Mouse (Mus musculus) urinary bladder, adult 2 months (tissue): ENCODE data around the gene Kif5a. TPM values are rescaled to one million over a fixed set of nuclear protein-coding genes. Genes with fewer than 3 reads are reported as not detected.

Experiments used
- DNase-seq: peaks from one replicate; pipeline ENCODE4 v3.0.0; 2022; ENCODE audit warnings: low spot score
- polyA plus RNA-seq: library from polyadenylated mRNA; depleted of rRNA; stranded (reverse); fragments of >200 nt; gene quantifications from 2 replicates; pipeline ENCODE4 v1.2.3, GENCODE M21; 2012

Kif5a gene
- polyA plus RNA-seq, 1 experiment: 5.9 TPM

DNA sequence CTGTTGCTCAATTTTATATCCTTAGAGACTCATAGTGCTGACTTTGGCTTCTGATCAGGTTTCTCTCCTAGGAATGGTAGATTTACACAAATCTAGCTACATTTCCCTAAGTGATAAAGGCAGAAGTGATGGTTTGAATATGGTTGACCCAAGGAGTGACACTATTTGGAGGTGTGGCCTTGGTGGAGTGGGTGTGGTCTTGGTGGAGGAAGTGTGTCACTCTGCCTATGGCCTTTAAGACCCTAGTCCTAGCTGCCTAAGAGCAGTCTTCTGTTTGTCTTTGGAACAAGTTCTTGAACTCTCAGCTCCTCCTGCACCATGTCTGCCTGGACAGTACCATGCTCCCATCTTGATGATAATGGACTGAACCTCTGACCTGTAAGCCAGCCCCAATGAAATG is 46.0 kb downstream of the Kif5a start:
- DNase-seq: no peak

DNA sequence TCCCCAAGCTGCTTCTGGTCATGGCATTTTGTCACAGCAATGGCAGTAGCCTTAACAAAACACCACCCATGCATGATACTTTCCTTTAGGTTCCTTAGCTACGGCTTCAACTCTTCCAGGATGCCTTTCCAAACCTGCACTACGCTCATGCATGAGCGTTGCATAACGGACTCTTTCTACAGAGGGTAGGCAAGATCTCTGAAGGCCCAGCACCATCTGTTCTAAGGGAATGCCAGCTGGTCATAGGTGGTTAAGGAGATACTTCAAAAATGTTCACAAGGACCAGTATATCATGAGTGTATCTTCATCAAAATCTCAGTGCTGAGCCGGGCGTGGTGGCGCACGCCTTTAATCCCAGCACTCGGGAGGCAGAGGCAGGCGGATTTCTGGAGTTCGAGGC is 46.7 kb downstream of the Kif5a start:
- DNase-seq: no peak

GRCm38 (mm10) chr10:127214422-127214803 is 48.7 kb downstream of the Kif5a start:
- no peak for DNase-seq

GRCm38 (mm10) chr10:127213704-127214421 is 49.3 kb downstream of the Kif5a start:
- no peak for DNase-seq

DNA sequence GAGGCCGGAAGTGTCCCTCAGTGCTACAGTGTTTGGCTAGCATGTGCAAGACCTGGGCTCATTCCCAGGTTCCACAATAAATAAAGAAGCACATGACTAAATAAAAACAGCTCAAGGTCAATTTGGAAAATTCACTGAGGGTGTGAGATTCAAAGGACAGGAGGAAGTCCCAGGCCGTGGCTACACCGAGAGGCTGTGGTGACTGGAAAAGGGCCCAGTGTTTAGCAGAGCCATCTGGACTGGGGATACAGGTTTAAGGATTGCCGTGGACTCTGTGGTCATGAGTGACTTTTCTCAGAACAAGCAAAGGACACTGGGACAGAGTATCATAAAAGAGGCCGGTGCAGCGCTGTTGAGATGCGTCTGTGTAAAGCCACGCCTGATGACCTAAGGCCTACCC is 49.9 kb downstream of the Kif5a start:
- no peak for DNase-seq

- peak; percentile 89 for DNase-seq
These were observed 51.7 kb downstream of the Kif5a start, which contains the start of gene Pip4k2c for GRCm38 (mm10) chr10:127211414-127211854. TSS of gene Pip4k2c (minus strand) at chr10:127211585.

- no peak for DNase-seq
These were observed 52.2 kb downstream of the Kif5a start for GRCm38 (mm10) chr10:127210961-127211405.

DNA sequence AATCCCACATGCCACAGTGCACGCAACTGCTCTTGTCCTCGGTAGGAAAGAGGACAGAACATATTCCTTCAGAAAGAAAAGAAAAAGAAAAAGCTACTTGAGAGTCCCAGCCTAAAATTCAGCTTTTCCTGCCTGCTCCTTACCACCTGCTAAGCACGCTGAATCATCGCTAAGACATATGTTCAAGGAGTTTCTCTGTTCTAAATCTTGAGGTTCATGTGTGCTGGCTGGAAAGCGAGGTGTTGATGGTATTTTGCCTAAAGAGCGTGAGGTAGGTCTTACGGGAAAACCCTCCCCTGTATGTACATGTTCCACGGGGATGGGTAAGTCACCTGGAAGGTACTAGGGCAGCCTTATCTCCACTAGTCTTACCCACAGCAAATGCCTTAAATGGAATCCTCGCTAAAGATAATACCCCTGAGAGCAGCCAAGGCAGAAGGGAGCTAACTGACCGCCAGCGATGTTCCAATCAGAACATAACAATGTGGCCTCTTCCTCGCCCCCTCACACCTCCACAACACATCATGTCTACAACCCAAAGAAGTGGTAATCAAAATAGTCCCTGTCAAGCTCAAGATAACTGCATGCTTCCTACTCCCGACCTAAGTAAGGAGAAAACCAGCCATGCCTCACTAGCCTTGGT is 53.1 kb downstream of the Kif5a start:
- no peak for DNase-seq

GRCm38 (mm10) chr10:127208921-127209320 is 54.2 kb downstream of the Kif5a start:
- DNase-seq: no peak

- no peak for DNase-seq
These were observed 57.8 kb downstream of the Kif5a start for GRCm38 (mm10) chr10:127205373-127205772.

GRCm38 (mm10) chr10:127204589-127204988 is 58.6 kb downstream of the Kif5a start:
- no peak for DNase-seq

GRCm38 (mm10) chr10:127203106-127203505 is 60.0 kb downstream of the Kif5a start:
- DNase-seq: no peak

- DNase-seq: no peak
These were observed 62.9 kb downstream of the Kif5a start for GRCm38 (mm10) chr10:127200279-127200678.

DNA sequence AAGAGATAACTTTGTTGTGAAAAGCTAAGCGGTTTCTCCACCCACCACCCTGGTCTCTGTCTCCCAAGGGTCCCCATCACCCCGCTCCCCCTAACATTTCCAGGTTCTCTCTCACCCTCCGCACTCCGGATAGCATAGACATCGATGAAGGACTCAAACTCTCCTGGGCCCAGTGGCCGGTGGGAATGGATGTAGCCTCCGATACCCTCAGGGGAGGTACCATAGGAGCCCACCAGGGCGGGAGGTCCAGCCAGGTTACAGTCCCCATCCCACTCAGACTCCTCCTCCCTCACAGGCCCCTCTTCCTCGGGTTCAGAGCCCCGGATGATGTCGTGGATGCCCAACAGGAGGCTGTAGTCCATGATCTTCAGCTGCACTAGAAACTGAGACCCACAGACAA is 63.7 kb downstream of the Kif5a start:
- DNase-seq: no peak

- DNase-seq: no peak
These were observed 64.1 kb downstream of the Kif5a start for GRCm38 (mm10) chr10:127199068-127199467.

GRCm38 (mm10) chr10:127198492-127198891 is 64.7 kb downstream of the Kif5a start:
- DNase-seq: no peak

DNA sequence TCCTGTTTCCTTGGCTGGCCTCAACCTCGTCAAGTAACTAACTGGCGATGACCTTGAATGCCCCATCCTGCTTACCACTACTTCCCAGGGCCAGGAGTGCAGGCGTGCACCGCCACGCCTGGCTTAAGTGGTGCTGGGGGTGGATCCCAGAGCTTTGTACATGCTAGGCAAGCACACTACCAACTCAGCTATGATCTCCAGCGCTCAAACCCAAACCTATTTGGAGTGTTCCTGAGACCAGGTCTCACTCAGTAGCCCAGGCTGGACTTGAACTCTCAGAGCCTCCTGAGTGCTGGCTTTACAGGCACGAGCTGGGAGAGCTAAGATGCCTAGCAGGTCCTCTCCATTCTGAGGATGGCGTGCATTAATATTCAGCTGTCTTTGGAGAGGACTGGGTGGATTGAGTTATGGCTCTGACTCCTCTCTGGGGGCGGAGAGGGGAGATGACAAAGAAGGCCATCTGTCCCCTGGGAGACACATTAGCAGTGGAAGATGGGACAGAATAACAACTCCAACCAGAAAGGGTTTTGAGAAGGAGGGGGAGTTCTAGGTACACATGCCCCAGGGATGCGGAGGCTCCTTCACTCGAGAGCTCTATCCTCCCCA is 65.5 kb downstream of the Kif5a start:
- DNase-seq: no peak

DNA sequence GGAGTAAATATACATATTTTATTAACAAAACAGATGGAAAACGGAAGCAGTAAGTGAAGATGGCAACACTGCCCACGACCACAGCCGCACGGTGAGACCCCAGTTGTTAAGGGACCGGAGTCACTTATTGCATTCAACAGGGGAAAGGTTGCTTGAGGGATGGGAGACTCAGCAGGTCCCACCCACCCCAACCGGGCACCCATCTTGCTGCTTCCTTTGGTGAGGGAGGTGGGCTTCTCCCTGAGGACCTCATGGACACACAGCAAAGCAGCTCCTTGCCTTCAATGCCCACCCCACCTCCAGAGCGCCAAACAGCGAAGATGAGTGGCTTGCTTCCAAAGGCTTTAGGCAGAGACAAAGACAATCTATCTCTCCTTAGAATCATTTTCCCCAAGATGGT is 66.0 kb downstream of the Kif5a start:
- no peak for DNase-seq

- DNase-seq: no peak
These were observed 66.8 kb downstream of the Kif5a start for GRCm38 (mm10) chr10:127196392-127196791.

- DNase-seq: no peak
These were observed 67.6 kb downstream of the Kif5a start, which contains the start of gene Dtx3 for GRCm38 (mm10) chr10:127195328-127196129. TSS of gene Dtx3 (minus strand) at chr10:127195728.

DNA sequence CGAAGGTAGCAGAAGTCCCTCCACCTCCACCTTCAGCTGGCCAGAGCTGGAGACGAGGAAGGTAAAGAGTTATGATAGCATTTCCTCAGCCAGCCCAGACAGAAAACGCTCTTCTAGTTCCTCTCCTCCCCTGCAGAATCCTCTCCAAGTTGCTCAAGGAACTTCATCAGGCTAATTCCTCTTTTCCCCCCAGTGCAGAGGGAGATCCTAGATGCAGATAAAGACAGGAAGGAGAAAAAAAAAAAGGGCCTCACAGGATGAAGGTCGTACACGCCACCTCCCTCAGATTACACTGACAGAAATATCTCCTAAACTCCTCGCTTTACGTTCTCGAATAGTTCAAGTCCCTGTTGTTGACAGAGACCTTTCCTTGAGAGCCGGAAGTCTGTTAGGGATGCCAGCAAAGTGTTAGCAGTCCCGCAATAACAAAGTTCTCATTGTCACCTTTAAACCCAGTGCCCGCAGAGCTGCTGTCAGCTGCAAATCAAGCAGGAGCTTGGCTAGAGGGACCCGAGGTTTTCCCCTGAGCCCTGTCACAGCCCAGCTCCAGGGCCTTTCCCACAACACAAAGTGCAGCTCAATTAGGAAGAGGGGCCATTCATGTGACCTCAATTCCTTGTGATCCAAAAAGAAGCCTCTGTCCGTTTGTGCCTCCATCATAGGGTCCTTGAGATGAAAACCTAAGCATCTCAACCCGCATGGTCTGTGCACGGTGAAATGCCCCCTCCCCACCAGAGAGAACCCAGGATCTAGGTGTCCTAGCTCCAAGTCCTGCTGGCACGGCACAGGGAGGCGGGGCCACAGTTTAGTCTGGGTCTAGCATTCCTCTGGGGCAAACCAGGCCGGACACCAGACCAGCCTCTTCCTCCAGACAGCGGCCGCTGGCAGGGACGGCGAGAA is 68.5 kb downstream of the Kif5a start:
- DNase-seq: peak; percentile 41
